Mouse (Mus musculus) mammary gland, adult 2 months (tissue): ENCODE data around the gene Tead3. TPM values are rescaled to one million over a fixed set of nuclear protein-coding genes. Genes with fewer than 3 reads are reported as not detected.

ENCODE experiments used
- polyA plus RNA-seq: library from polyadenylated mRNA; depleted of rRNA; stranded (reverse); fragments of >200 nt; gene quantifications from 2 replicates; pipeline ENCODE4 v1.2.3, GENCODE M21; 2012; ENCODE audit warnings: low replicate concordance; rRNA removed

Tead3 gene
- polyA plus RNA-seq = 14.7 and 22.6 TPM in 2 replicates

DNA sequence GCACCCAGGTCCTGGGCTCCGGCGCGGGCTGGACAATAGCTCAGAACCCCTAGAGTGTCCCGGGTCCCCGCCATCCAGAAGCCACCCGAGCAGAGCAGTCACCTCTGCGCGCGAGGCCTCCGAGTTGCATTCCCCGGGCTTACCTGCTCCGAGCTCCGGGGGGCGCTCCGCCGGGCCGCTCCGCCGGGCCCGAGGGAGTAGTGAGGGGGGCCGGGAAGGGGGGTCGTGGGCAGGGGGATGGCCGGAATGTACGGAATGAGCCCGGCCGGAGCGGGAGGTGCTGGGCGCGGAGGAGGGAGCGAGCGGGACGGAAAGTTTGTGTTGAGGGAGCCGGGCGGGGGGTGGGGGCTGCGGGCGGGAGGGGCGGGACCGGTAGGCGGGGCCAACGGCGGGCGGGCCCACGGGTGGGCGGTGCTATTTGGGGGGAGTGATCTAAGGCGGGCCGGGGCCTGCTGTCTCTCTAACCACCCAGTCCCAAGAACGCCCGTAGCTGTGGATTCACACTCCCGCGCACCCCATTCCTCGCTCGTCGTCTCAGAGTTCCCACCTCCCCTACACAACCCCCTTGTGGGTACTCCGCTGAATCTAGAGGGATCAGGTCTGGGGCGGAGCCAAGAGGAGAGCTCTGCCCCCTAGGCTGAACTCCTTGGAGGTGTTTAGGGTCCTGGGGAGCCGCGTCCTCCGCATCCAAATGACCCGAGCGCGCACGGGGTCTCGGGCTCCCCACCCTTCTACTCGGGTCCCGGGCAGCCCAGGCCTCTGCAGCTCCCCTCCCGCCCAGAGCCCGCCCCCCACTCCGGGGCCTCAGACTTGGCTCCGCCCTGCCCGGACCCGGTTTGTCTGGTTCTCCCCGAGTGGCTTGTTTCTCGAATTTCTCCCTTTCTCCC is at the start of gene Tead3:
Gene Tead3 (minus strand): TSS at position 352 of the 887 bp plus-strand sequence.

GRCm38 (mm10) chr17:28365122-28365521 is 14.5 kb upstream of the Tead3 start, which contains the start of gene Tulp1:
TSS of gene Tulp1 (minus strand) at chr17:28365222.

GRCm38 (mm10) chr17:28328366-28328928 is 22.2 kb downstream of the Tead3 start, which contains the start of gene Rpl10a:
TSS of gene Rpl10a (plus strand) at chr17:28328471.

GRCm38 (mm10) chr17:28313212-28313879 is 37.3 kb downstream of the Tead3 start, which contains the start of gene Fance:
TSS of gene Fance (plus strand) at chr17:28313519.

Other genes with a start within 250 kb of the Tead3 start
- gene Scube3, start 208.7 kb downstream of the Tead3 start, polyA plus RNA-seq = 3.3 and 4.4 TPM in 2 replicates
- gene Zfp523, start 173.7 kb downstream of the Tead3 start, polyA plus RNA-seq = 38.4 and 69.0 TPM in 2 replicates
- 21.5 and 48.5 TPM in 2 replicates for gene Def6, start 143.0 kb downstream of the Tead3 start, polyA plus RNA-seq
- 39.9 and 51.9 TPM in 2 replicates for gene Ppard, start 118.1 kb downstream of the Tead3 start, polyA plus RNA-seq
- 14.5 and 25.4 TPM in 2 replicates for gene Fance, start 37.3 kb downstream of the Tead3 start, polyA plus RNA-seq
- 1,640 and 3,869 TPM in 2 replicates for gene Rpl10a, start 22.3 kb downstream of the Tead3 start, polyA plus RNA-seq
- gene Tulp1, start 14.4 kb upstream of the Tead3 start, polyA plus RNA-seq = 1.2 and 2.5 TPM in 2 replicates
- gene Fkbp5, start 166.7 kb upstream of the Tead3 start, polyA plus RNA-seq = 14.9 and 15.4 TPM in 2 replicates
- 0.09 and 0.23 TPM in 2 replicates for gene Armc12, start 180.0 kb upstream of the Tead3 start, polyA plus RNA-seq
- gene Clpsl2, start 198.6 kb upstream of the Tead3 start, polyA plus RNA-seq = not detected in 2 replicates
- gene Clps, start 209.9 kb upstream of the Tead3 start, polyA plus RNA-seq = 0.54 and 2.5 TPM in 2 replicates
- not detected in 2 replicates for gene Lhfpl5, start 224.8 kb upstream of the Tead3 start, polyA plus RNA-seq